Mouse (Mus musculus): ENCODE results near the gene Cnnm3. TPM values are rescaled to one million over a fixed set of nuclear protein-coding genes. Genes with fewer than 3 reads are reported as not detected.

Gene Cnnm3
- total and polyA plus RNA-seq, 3 experiments, result 4.2 to 9.9 TPM; not detected in 1

GRCm38 (mm10) chr1:36489661-36490060 is 22.0 kb upstream of the Cnnm3 start:
- TF ChIP-seq CHD2 (IDR thresholded peaks at IDR 0.05; ENCODE audit: low read length) (no peak), KAT2A (conservative IDR thresholded peaks at IDR 0.05; ENCODE audit: low read depth, low read length) (no peak), SMC3 (IDR thresholded peaks at IDR 0.05; ENCODE audit: low read depth, low read length) (no peak), SIN3A (IDR thresholded peaks at IDR 0.05; ENCODE audit: low read length) (no peak), RAD21 (IDR thresholded peaks at IDR 0.05; ENCODE audit: low read depth, low read length) (no peak), MAFK (IDR thresholded peaks at IDR 0.05; ENCODE audit: borderline replicate concordance, low read depth, low read length) (no peak), MEF2A (IDR thresholded peaks at IDR 0.05; ENCODE audit: extremely low read depth, insufficient replicate concordance, low read depth, low read length, poor library complexity, severe bottlenecking) (no peak), MYB (IDR thresholded peaks at IDR 0.05; ENCODE audit: low read depth, low read length) (no peak), ETS1 (IDR thresholded peaks at IDR 0.05; ENCODE audit: low read depth, low read length) (no peak), TCF12 (IDR thresholded peaks at IDR 0.05; ENCODE audit: low read depth, low read length) (no peak), USF2 (IDR thresholded peaks at IDR 0.05; ENCODE audit: borderline replicate concordance in 1 of 2, insufficient read depth in 1 of 2, low read depth in 1 of 2, low read length in 2 of 2) (no peak), ELF1 (IDR thresholded peaks at IDR 0.05; ENCODE audit: low read depth, low read length) (no peak), POLR2AphosphoS2 (IDR thresholded peaks at IDR 0.05; ENCODE audit: low read length) (no peak), POLR2AphosphoS5 (IDR thresholded peaks at IDR 0.05; ENCODE audit: borderline replicate concordance, low read depth, low read length) (no peak), EP300 (IDR thresholded peaks at IDR 0.05; ENCODE audit: low read depth in 1 of 2, low read length in 2 of 2) (no peak), CHD1 (IDR thresholded peaks at IDR 0.05; ENCODE audit: low read depth, low read length) (no peak), ZC3H11A (IDR thresholded peaks at IDR 0.05; ENCODE audit: low read depth, low read length) (no peak)
- H3K9ac ChIP-seq (ENCODE audit: control insufficient read depth, low read depth, low read length, poor library complexity, severe bottlenecking), result no peak overlapping the region
- DNase-seq (ENCODE audit: low read depth, low spot score), result no peak
- no peaks in the 10 kb centered on the region for H3K36me3 ChIP-seq (ENCODE audit: control insufficient read depth in 1 of 2, insufficient read depth in 2 of 2, low read length in 2 of 2)
- H3K4me3 ChIP-seq (ENCODE audit: control insufficient read depth in 1 of 2, insufficient read depth in 1 of 2, low read depth in 2 of 2, low read length in 2 of 2), result no peak overlapping the region
- H3K9me3 ChIP-seq (replicated peaks; ENCODE audit: insufficient read depth, low read length), result no peaks in the 10 kb centered on the region
- H3K27me3 ChIP-seq (ENCODE audit: control insufficient read depth in 1 of 2, insufficient read depth in 2 of 2, low read length in 2 of 2), result no peaks in the 10 kb centered on the region
- no peaks in the 10 kb centered on the region for H3K79me2 ChIP-seq (ENCODE audit: control insufficient read depth, insufficient read depth, low read length, poor library complexity)
- no peaks in the 10 kb centered on the region for H3K4me1 ChIP-seq (ENCODE audit: control insufficient read depth in 1 of 2, insufficient read depth in 2 of 2, low read length in 2 of 2)
- no peak overlapping the region for H3K27ac ChIP-seq (ENCODE audit: control insufficient read depth, low read depth, low read length)

GRCm38 (mm10) chr1:36492416-36493139 is 19.1 kb upstream of the Cnnm3 start:
- peak; percentile 4 for TF ChIP-seq RAD21 (IDR thresholded peaks at IDR 0.05; ENCODE audit: low read depth, low read length)
- TF ChIP-seq MYB (IDR thresholded peaks at IDR 0.05; ENCODE audit: low read depth, low read length), result no peak
- peak in 1 of 3 experiments; percentile 12; a peak in 1 of 6 replicates for TF ChIP-seq CTCF (IDR thresholded peaks at IDR 0.05 in 2 of 3, conservative IDR thresholded peaks at IDR 0.05 in 1 of 3; ENCODE audit: control insufficient read depth in 1 of 3, insufficient read depth in 1 of 3, low read depth in 2 of 3, low read length in 3 of 3, poor library complexity in 1 of 3, severe bottlenecking in 1 of 3)
- TF ChIP-seq KAT2A (conservative IDR thresholded peaks at IDR 0.05; ENCODE audit: low read depth, low read length), result no peak
- no peak for TF ChIP-seq CHD1 (IDR thresholded peaks at IDR 0.05; ENCODE audit: low read depth, low read length)
- TF ChIP-seq SIN3A (IDR thresholded peaks at IDR 0.05; ENCODE audit: low read length), result no peak
- no peaks in the 10 kb centered on the region for H3K36me3 ChIP-seq (ENCODE audit: control insufficient read depth in 1 of 2, insufficient read depth in 2 of 2, low read length in 2 of 2)
- no peak overlapping the region for H3K27ac ChIP-seq (ENCODE audit: control insufficient read depth, low read depth, low read length)
- DNase-seq (ENCODE audit: low read depth, low spot score), result no peak
- H3K4me3 ChIP-seq (ENCODE audit: control insufficient read depth in 1 of 2, insufficient read depth in 1 of 2, low read depth in 2 of 2, low read length in 2 of 2), result no peak overlapping the region
- no peaks in the 10 kb centered on the region for H3K79me2 ChIP-seq (ENCODE audit: control insufficient read depth, insufficient read depth, low read length, poor library complexity)
- no peaks in the 10 kb centered on the region for H3K27me3 ChIP-seq (ENCODE audit: control insufficient read depth in 1 of 2, insufficient read depth in 2 of 2, low read length in 2 of 2)
- H3K9ac ChIP-seq (ENCODE audit: control insufficient read depth, low read depth, low read length, poor library complexity, severe bottlenecking), result no peak overlapping the region
- no peaks in the 10 kb centered on the region for H3K4me1 ChIP-seq (ENCODE audit: control insufficient read depth in 1 of 2, insufficient read depth in 2 of 2, low read length in 2 of 2)
- H3K9me3 ChIP-seq (replicated peaks; ENCODE audit: insufficient read depth, low read length), result no peaks in the 10 kb centered on the region

Data from MEL (cell line).